Comparison of ENCODE assay signal across 14 mouse cellular contexts in the genomic region with DNA sequence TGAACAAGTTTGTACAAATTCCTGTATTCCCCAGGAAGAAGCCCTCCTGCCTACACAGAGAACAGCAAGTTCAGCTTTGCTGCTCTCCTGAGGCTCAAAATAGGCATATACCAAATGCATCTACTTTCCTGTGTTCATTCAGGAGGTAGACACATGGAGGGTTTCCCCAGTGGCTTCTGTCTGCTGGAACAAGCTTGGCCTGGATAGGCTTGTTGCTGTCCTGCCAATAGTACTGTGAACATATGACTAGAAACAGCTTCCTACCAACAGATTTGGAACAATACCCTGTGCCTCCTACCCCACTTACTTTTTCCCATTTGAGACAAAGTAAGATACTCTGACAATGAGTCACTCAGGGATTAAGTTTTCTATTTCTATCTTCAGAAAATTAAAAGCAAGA.
DNase-seq lines count a peak whose midpoint lies in the region.
"Had no signal": no experiment of that assay in that cellular context is flagged by ENCODE, and none has a peak within 500 bp of the region (broad histone marks: within the 10 kb centered on the region; RNA-seq: fewer than 3 reads in every experiment).

No protein-coding gene starts in this region.

- peak; percentile 17 to 55 for DNase-seq in layer of hippocampus, adult 18-20 months (ENCODE audit: low spot score in 2 of 2)
- no peak for DNase-seq in layer of hippocampus, postnatal 25 days (ENCODE audit: extremely low spot score in 1 of 2, low spot score in 1 of 2)
- peak; percentile 11 to 25 for DNase-seq in right cerebral cortex, adult 2 months (ENCODE audit: low spot score in 2 of 2)
- no peak for DNase-seq in right cerebral cortex, postnatal 10 days (ENCODE audit: low spot score in 2 of 2)
- DNase-seq in layer of hippocampus, postnatal 36 days: peak; percentile 11 to 23
- DNase-seq in retina, postnatal 1 day: no peak
- DNase-seq in urinary bladder, postnatal 14 days (ENCODE audit: low spot score): no peak
- DNase-seq: adrenal gland, adult 8-10 months; cerebellum, adult 18-20 months; cerebellum, postnatal 14 days; kidney, postnatal 25 days; lung, embryonic 14.5 days; midbrain, embryonic 14.5 days; thymus, postnatal 14 days had no signal

Comparison
In these comparisons a context has a peak if more than half of its experiments do, and no peak if none do; other contexts are left out.
1. DNase-seq: peak in layer of hippocampus, adult 18-20 months (2 of 2), right cerebral cortex, adult 2 months (2 of 2) and layer of hippocampus, postnatal 36 days (2 of 2); none in layer of hippocampus, postnatal 25 days (0 of 2), right cerebral cortex, postnatal 10 days (0 of 2), retina, postnatal 1 day (single experiment) and urinary bladder, postnatal 14 days (single experiment).